Mouse (Mus musculus) spleen, adult 2 months (tissue): ENCODE data around the gene Anp32a.

ENCODE experiments used
- CTCF ChIP-seq: fragments of 200-500 bp; IDR thresholded peaks from 2 replicates; pipeline ENCODE4 v1.5.1; 2011; ENCODE audit warnings: mild to moderate bottlenecking, inconsistent platforms; ENCODE audit not compliant: insufficient read depth, insufficient read length, insufficient replicate concordance; ENCODE audit errors: extremely low read depth
- POLR2A ChIP-seq: fragments of 200-500 bp; IDR thresholded peaks from 2 replicates; pipeline ENCODE4 v1.6.1; 2011; ENCODE audit warnings: low read depth, low read length, inconsistent platforms

GRCm38 (mm10) chr9:62421911-62422310 lies 80.8 kb downstream of the Anp32a start:
- no peak for TF ChIP-seq CTCF
- TF ChIP-seq POLR2A, result no peak
